Mouse (Mus musculus): ENCODE results near the gene Bbs5.

Bbs5 gene

DNA sequence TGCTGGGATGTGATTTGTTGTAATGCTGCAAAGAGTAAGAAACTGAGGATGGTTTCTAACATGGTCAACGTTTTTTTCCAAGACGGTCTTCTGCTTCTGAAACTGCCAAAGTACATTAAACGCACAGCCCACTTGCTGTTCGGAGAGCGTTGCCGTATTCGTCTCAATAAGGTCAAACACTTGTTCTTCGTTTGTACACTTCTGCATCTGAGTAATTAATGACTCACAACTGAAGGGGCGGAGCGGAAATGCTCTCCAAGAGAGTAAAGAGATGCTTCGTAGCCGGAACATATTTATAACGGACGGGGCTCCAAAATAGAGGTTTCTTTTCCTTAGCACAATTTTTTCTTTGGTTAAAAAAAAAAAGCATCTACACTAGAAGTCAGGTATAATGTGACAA, 65.2 kb downstream of the Bbs5 start:
- no peak for TF ChIP-seq GATA4 (IDR thresholded peaks at IDR 0.05; ENCODE audit: insufficient replicate concordance, low read length)

GRCm38 (mm10) chr2:69712981-69713625, 66.1 kb downstream of the Bbs5 start, which contains the start of gene Fastkd1:
TSS of gene Fastkd1 (minus strand) at chr2:69713516.
- no peak for TF ChIP-seq GATA4 (IDR thresholded peaks at IDR 0.05; ENCODE audit: insufficient replicate concordance, low read length)

DNA sequence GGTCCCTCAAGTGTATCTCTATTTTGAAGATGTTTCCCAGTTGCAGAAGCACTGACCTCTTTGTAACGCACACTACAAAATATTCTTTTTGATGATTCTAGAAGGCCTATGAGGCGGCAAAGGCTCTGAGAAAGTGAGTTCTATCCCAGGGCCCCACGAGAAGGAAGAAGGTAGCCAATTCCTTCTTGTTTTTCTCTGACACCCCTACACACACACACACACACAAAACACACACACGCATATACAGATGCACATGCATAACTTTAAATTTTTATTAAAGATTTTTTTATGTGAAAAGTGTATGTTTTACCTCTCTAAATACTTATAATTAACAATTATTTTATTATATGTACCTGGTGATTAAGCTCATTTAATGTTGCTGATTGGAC, 66.6 kb downstream of the Bbs5 start:
- no peak for TF ChIP-seq GATA4 (IDR thresholded peaks at IDR 0.05; ENCODE audit: insufficient replicate concordance, low read length)

DNA sequence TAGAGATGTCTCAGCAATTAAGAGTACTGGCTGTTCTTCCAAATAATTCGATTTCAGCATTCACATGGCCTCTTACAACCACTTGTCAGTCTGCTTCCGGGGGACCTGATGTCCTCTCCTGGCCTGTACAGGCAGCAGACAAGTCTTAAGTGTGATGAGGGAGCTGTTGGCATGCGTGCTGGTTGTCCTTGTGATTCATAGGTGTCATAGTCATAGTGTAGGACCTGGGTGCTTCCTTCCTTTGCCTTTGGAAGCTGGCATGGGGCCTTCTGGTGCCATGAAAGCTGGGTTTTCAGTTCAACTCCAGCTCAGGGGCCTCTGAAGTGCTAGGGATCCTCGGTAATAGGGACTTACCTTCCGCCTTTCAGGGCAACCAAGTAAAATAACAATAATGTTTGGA, 67.2 kb downstream of the Bbs5 start:
- TF ChIP-seq GATA4 (IDR thresholded peaks at IDR 0.05; ENCODE audit: insufficient replicate concordance, low read length), result no peak

- no peak for TF ChIP-seq GATA4 (IDR thresholded peaks at IDR 0.05; ENCODE audit: insufficient replicate concordance, low read length)
These were observed 69.5 kb downstream of the Bbs5 start for GRCm38 (mm10) chr2:69716483-69716882.

Measured in liver, adult (tissue).